Mouse (Mus musculus) liver, embryonic 15.5 days (tissue): ENCODE results near the gene Snw1. TPM values are rescaled to one million over a fixed set of nuclear protein-coding genes. Genes with fewer than 3 reads are reported as not detected.
A peak's percentile ranks its signal among the peaks of the same experiment; 100 is the strongest.
"Not testable (repeated sequence)": the region's sequence is repeated elsewhere in the genome, so short reads cannot be mapped to it uniquely, and the experiment has no call there.

ENCODE experiments used
- ATAC-seq: fragments of 200-750 bp; cut with Nextera tagmentation; 2 replicates; pipeline ENCODE4 v1.8.0; 2017; ENCODE audit warnings: moderate number of reproducible peaks, mild to moderate bottlenecking, moderate library complexity; ENCODE audit not compliant: insufficient read depth
- H3K27ac ChIP-seq: fragments of 300-500 bp; sonication (generic); replicated peaks from 2 replicates; pipeline ENCODE4 v1.5.1; 2015; ENCODE audit warnings: mild to moderate bottlenecking, inconsistent platforms
- H3K27me3 ChIP-seq: fragments of 300-500 bp; sonication (generic); 2 replicates; pipeline ENCODE4 v1.6.1; 2015; ENCODE audit warnings: mild to moderate bottlenecking, inconsistent platforms
- H3K36me3 ChIP-seq: fragments of 300-500 bp; sonication (generic); replicated peaks from 2 replicates; pipeline ENCODE4 v1.6.1; 2015; ENCODE audit warnings: moderate library complexity, mild to moderate bottlenecking, inconsistent platforms
- H3K4me1 ChIP-seq: fragments of 300-500 bp; sonication (generic); replicated peaks from 2 replicates; pipeline ENCODE4 v1.6.1; 2015; ENCODE audit warnings: inconsistent platforms
- H3K4me2 ChIP-seq: fragments of 300-500 bp; sonication (generic); 2 replicates; pipeline ENCODE4 v1.6.1; 2015; ENCODE audit warnings: moderate library complexity, mild to moderate bottlenecking, inconsistent platforms
- H3K4me3 ChIP-seq: fragments of 300-500 bp; sonication (generic); replicated peaks from 2 replicates; pipeline ENCODE4 v1.5.1; 2015; ENCODE audit warnings: mild to moderate bottlenecking, inconsistent platforms
- H3K9ac ChIP-seq: fragments of 300-500 bp; sonication (generic); 2 replicates; pipeline ENCODE4 v1.6.1; 2015; ENCODE audit warnings: moderate library complexity, mild to moderate bottlenecking, inconsistent platforms
- H3K9me3 ChIP-seq: fragments of 300-500 bp; sonication (generic); replicated peaks from 2 replicates; pipeline ENCODE4 v1.6.1; 2016; ENCODE audit warnings: inconsistent platforms
- WGBS: fragments of 180-500 bp; shearing (Covaris S2); methylation state at CpG from one replicate; pipeline ENCODE4 v1.1.7; 2015; ENCODE audit warnings: mixed read lengths; ENCODE audit not compliant: insufficient replicate concordance; 5-methylcytosine and 5-hydroxymethylcytosine counted together
- polyA plus RNA-seq: library from polyadenylated mRNA; unstranded; fragments of >200 nt; fragmentation: Nextera tagmentation; extraction: Ambion mirVana; gene quantifications from 2 replicates; pipeline ENCODE4 v1.2.1, GENCODE M21; 2015

Gene Snw1
- polyA plus RNA-seq, result 46.4 and 48.1 TPM in 2 replicates

GRCm38 (mm10) chr12:87471964-87472786, at the start of gene Snw1:
TSS of gene Snw1 (minus strand) at chr12:87472274.
- Histone ChIP-seq H3K4me2 (peak within 1 kb of the TSS; percentile 62), H3K27ac (peak within 1 kb of the TSS; percentile 66), H3K36me3 (peaks cover 14% of the 10 kb centered on the region), H3K9ac (peak within 1 kb of the TSS; percentile 82), H3K9me3 (no peaks in the 10 kb centered on the region), H3K4me1 (peaks cover 16% of the 10 kb centered on the region), H3K4me3 (peak within 1 kb of the TSS; percentile 72), H3K27me3 (0 out of 2 replicates have a peak, but pooled peaks cover 4% of the 10 kb centered on the region)
- ATAC-seq, result peak; percentile 95
- 3% methylated on average over 45 of the region's 45 CpGs for WGBS

GRCm38 (mm10) chr12:87519616-87520015, 47.5 kb upstream of the Snw1 start:
- not testable (repeated sequence) for H3K27ac ChIP-seq, H3K9ac ChIP-seq, H3K4me1 ChIP-seq, H3K9me3 ChIP-seq, H3K4me2 ChIP-seq, H3K27me3 ChIP-seq, H3K4me3 ChIP-seq, ATAC-seq, H3K36me3 ChIP-seq
- WGBS, result 50% methylated on average over 3 of the region's 3 CpGs

DNA sequence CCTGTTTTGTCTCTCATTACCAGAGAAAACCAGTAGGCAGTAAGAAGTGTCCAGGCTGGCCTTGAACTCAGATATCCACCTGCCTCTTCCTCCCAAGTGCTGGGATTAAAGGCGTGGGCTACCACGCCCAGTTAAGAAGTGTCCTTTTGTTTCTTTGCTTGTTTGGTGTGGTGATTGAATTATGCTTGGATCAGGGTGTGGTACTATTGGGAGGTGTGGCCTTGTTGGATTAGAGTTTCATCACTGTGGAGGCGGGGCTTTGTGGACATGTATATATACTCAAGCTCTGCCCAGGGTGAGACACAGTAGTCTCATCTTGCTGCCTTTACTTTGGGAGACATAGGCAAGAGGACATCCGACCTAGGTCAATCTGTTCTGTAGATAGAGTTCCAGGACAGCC, 41.9 kb upstream of the Snw1 start, which contains the start of gene Gm8300:
Gm8300 (plus strand) TSS at position 301 of the 400 bp plus-strand sequence.
- H3K4me1 ChIP-seq, H3K4me3 ChIP-seq, H3K36me3 ChIP-seq, H3K27me3 ChIP-seq, H3K27ac ChIP-seq, H3K9me3 ChIP-seq, H3K9ac ChIP-seq, ATAC-seq, H3K4me2 ChIP-seq: not testable (repeated sequence)
- WGBS, result 55% methylated on average over 4 of the region's 4 CpGs

- H3K4me2 ChIP-seq, H3K27me3 ChIP-seq, H3K4me3 ChIP-seq, H3K9me3 ChIP-seq, H3K36me3 ChIP-seq, ATAC-seq, H3K27ac ChIP-seq, H3K4me1 ChIP-seq, H3K9ac ChIP-seq: not testable (repeated sequence)
- WGBS, result 63% methylated on average over 3 of the region's 3 CpGs
Observed at GRCm38 (mm10) chr12:87494421-87494820, 22.3 kb upstream of the Snw1 start, which contains the start of gene Gm5788. TSS of gene Gm5788 (plus strand) at chr12:87494721.

DNA sequence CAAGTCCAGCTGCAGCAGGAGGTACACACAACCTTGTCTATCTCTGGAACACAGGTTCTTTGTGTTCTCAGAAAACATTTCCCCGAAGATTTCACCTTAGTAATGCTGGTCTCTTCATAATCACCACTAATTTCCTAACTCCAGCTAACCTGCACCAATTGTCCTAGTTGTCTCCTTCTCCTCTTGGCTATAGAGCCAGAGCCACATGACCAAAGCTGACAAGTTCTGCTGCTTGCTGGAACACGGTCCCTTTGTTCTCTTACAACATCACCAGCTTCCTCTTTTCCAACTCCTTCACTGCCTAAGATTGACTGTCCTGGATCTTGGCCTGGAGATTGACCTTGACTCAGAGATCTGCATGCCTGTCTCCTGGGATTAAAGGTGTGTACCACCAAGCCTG, 16.6 kb upstream of the Snw1 start:
- H3K9ac ChIP-seq, H3K4me3 ChIP-seq, H3K4me2 ChIP-seq, H3K4me1 ChIP-seq, H3K36me3 ChIP-seq, ATAC-seq, H3K27ac ChIP-seq, H3K27me3 ChIP-seq, H3K9me3 ChIP-seq: not testable (repeated sequence)
- 19% methylated on average over 2 of the region's 2 CpGs for WGBS

GRCm38 (mm10) chr12:87482482-87482881, 10.4 kb upstream of the Snw1 start:
- H3K9ac ChIP-seq, H3K27me3 ChIP-seq, H3K4me1 ChIP-seq, ATAC-seq, H3K9me3 ChIP-seq, H3K4me3 ChIP-seq, H3K36me3 ChIP-seq, H3K27ac ChIP-seq, H3K4me2 ChIP-seq: not testable (repeated sequence)
- 73% methylated on average over 5 of the region's 5 CpGs for WGBS

GRCm38 (mm10) chr12:87474756-87475155, 2.7 kb upstream of the Snw1 start:
- H3K4me2 ChIP-seq, result no peak overlapping the region
- H3K36me3 ChIP-seq, result no peaks in the 10 kb centered on the region
- H3K4me1 ChIP-seq, result peaks cover 16% of the 10 kb centered on the region
- H3K9me3 ChIP-seq, result no peaks in the 10 kb centered on the region
- H3K27me3 ChIP-seq, result 0 out of 2 replicates have a peak, but pooled peaks cover 4% of the 10 kb centered on the region
- H3K27ac ChIP-seq, result no peak overlapping the region
- no peak overlapping the region for H3K9ac ChIP-seq
- 61% methylated on average over 3 of the region's 3 CpGs for WGBS
- ATAC-seq, result no peak
- no peak overlapping the region for H3K4me3 ChIP-seq

DNA sequence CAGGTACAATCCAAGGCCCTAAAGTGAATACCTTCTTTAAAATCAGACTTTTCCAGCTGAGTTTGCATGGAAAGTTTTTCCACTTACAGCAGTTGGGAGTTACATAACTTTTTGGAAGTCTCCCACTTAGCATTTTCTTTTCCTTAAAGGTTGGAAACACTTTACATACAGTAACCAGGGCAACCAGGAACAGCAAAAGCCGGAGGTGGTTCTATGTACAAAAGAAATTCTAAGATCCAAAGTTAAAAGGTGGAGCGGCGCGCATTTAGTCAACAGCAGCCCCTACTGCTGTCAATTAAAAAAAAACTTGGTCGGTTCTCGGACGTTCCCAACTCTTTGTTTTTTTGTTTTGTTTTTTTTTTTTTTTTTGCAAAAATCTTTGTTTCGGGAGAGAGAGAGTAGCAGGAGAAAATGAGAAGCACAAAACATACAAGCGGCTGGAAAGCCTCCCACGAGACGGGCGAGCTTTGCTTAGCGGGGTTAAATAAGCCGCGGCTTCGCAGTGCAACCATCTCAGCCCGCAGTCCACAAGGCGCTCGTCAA, 582 bp downstream of the Snw1 start:
- H3K27ac ChIP-seq, result peak overlapping the region; percentile 66
- peak overlapping the region; percentile 82 for H3K9ac ChIP-seq
- WGBS, result under 1% methylated on average over 19 of the region's 19 CpGs
- no peaks in the 10 kb centered on the region for H3K9me3 ChIP-seq
- H3K4me2 ChIP-seq, result peak overlapping the region; percentile 62
- ATAC-seq, result peak; percentile 77
- peaks cover 21% of the 10 kb centered on the region for H3K36me3 ChIP-seq
- 0 out of 2 replicates have a peak, but pooled peaks cover 4% of the 10 kb centered on the region for H3K27me3 ChIP-seq
- peaks cover 16% of the 10 kb centered on the region for H3K4me1 ChIP-seq
- H3K4me3 ChIP-seq, result peak overlapping the region; percentile 72

DNA sequence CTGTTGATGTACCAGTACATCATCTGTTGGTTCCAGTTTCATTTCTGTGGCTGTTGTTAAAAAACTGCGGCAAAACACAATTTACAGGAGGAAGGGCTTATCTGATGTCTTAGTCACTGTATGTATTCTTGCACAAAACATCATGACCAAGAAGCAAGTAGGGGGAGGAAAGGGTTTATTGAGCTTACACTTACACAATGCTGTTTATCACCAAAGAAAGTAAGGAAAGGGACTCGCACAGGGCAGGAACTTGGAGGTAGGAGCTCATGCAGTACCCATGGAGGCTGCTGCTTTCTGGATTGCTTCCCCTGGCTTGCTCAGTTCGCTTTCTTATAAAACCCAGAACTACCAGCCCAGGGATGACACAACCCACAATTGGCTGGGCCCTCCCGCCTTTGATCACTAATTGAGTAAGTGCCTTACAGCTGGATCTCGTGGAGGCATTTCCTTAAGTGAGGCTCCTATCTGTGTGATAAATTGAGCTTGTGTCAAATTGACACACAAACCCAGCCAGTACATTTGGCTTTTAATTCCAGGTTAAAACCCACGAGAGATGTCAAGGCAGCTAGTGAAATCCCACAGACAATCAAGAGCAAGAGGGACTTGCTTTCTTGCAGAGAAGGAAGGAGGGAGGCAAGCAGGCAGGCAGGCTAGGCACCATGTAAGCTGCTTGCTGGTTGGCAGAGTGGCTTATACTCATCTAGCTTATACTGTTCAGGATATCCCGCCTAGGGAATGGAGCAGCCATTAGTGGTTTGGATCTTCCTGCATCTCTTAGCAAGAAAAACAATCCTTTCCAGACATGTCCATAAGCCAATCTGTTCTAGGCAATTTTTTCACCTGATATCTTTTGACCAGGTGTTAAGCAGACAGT, 1.6 kb downstream of the Snw1 start:
- peak overlapping the region; percentile 33; the same call in 1 of the 2 replicates for H3K27ac ChIP-seq
- WGBS, result 31% methylated on average over 7 of the region's 7 CpGs

GRCm38 (mm10) chr12:87464678-87465297, 7.3 kb downstream of the Snw1 start:
- no peak overlapping the region for H3K9ac ChIP-seq
- no peak overlapping the region for H3K27ac ChIP-seq
- no peaks in the 10 kb centered on the region for H3K9me3 ChIP-seq
- no peak overlapping the region for H3K4me3 ChIP-seq
- H3K36me3 ChIP-seq, result peaks cover 83% of the 10 kb centered on the region
- peaks cover 10% of the 10 kb centered on the region for H3K4me1 ChIP-seq
- no peak overlapping the region for H3K4me2 ChIP-seq
- peak; percentile 78 for ATAC-seq
- WGBS, result 44% methylated on average over 6 of the region's 6 CpGs
- H3K27me3 ChIP-seq, result no peaks in the 10 kb centered on the region

More for the DNA sequence above, 1.6 kb downstream of the Snw1 start:
- ATAC-seq, result no peak
- 0 out of 2 replicates have a peak, but pooled peaks cover 4% of the 10 kb centered on the region for H3K27me3 ChIP-seq
- H3K36me3 ChIP-seq, result peaks cover 27% of the 10 kb centered on the region
- H3K4me1 ChIP-seq, result peaks cover 16% of the 10 kb centered on the region
- peak overlapping the region; percentile 82 for H3K9ac ChIP-seq
- peak overlapping the region; percentile 72 for H3K4me3 ChIP-seq
- H3K9me3 ChIP-seq, result no peaks in the 10 kb centered on the region
- H3K4me2 ChIP-seq, result peak overlapping the region; percentile 62
